Mouse (Mus musculus) ES-Bruce4 (cell line): Measurements from ENCODE around the gene Ahdc1. TPM values are rescaled to one million over a fixed set of nuclear protein-coding genes. Genes with fewer than 3 reads are reported as not detected.

Source experiments
- H3K27ac ChIP-seq: 2 replicates; pipeline ENCODE4 v1.5.1; 2012; ENCODE audit warnings: low read length, inconsistent platforms; ENCODE audit not compliant: insufficient read depth
- H3K27me3 ChIP-seq: 2 replicates; pipeline ENCODE4 v1.6.1; 2012; ENCODE audit warnings: mild to moderate bottlenecking, low read length, inconsistent platforms; ENCODE audit not compliant: control insufficient read depth, poor library complexity, insufficient read depth, severe bottlenecking
- H3K36me3 ChIP-seq: 2 replicates; pipeline ENCODE4 v1.6.1; 2012; ENCODE audit warnings: inconsistent platforms, mild to moderate bottlenecking, low read length, moderate library complexity; ENCODE audit not compliant: control insufficient read depth, poor library complexity, insufficient read depth, severe bottlenecking
- H3K4me1 ChIP-seq: one replicate; pipeline ENCODE4 v1.8.1; 2011; ENCODE audit warnings: low read length; ENCODE audit not compliant: control insufficient read depth, insufficient read depth
- H3K4me3 ChIP-seq: 2 replicates; pipeline ENCODE4 v1.5.1; 2011; ENCODE audit warnings: low read depth, mild to moderate bottlenecking, low read length
- H3K9ac ChIP-seq: 2 replicates; pipeline ENCODE4 v1.6.1; 2012; ENCODE audit warnings: low read depth, mild to moderate bottlenecking, inconsistent platforms; ENCODE audit not compliant: poor library complexity, severe bottlenecking
- H3K9me3 ChIP-seq: replicated peaks from 2 replicates; pipeline ENCODE4 v1.6.1; 2012; ENCODE audit warnings: mild to moderate bottlenecking, low read length, inconsistent platforms; ENCODE audit not compliant: control insufficient read depth, poor library complexity, insufficient read depth, severe bottlenecking
- CTCF ChIP-seq: IDR thresholded peaks from one replicate; pipeline ENCODE4 v1.8.1; 2011; ENCODE audit warnings: low read depth, low read length
- EP300 ChIP-seq: IDR thresholded peaks from 2 replicates; pipeline ENCODE4 v1.6.1; 2011; ENCODE audit warnings: low read depth, low read length; ENCODE audit not compliant: insufficient read depth
- POLR2A ChIP-seq: IDR thresholded peaks from one replicate; pipeline ENCODE4 v1.8.1; 2011; ENCODE audit warnings: low read length; ENCODE audit not compliant: insufficient read depth
- polyA plus RNA-seq: library from polyadenylated mRNA; stranded (reverse); fragments of >200 nt; gene quantifications from 2 replicates; pipeline ENCODE4 v1.2.4, GENCODE M21; 2011; ENCODE audit warnings: low read depth; ENCODE audit not compliant: missing spikeins, insufficient read depth, insufficient read length

Gene Ahdc1
- polyA plus RNA-seq, 1 experiment = 88.2 TPM

DNA sequence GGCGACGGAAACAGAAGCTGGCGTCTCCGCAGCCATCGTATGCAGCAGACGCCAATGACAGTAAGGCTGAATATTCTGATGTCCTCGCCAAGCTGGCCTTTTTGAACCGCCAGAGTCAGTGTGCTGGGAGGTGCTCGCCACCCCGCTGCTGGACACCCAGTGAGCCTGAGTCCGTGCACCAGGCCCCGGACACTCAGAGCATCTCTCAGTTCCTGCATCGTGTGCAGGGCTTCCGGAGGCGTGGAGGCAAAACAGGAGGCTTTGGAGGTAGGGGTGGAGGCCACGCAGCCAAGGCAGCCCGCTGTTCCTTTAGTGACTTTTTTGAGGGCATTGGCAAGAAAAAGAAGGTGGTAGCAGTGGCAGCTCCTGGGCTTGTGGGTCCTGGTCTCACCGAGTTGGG, 52.1 kb downstream of the Ahdc1 start:
- Histone ChIP-seq H3K4me3 (peak overlapping the region; percentile 13; the same call in 1 of the 2 replicates), H3K36me3 (peaks cover 66% of the 10 kb centered on the region), H3K9me3 (no peaks in the 10 kb centered on the region), H3K4me1 (peaks cover 6% of the 10 kb centered on the region), H3K27ac (no peak overlapping the region), H3K9ac (0 out of 2 replicates have a peak overlapping the region, but pooled peaks have one; percentile 8), H3K27me3 (no peaks in the 10 kb centered on the region)
- TF ChIP-seq CTCF = no peak
- TF ChIP-seq EP300 = no peak

DNA sequence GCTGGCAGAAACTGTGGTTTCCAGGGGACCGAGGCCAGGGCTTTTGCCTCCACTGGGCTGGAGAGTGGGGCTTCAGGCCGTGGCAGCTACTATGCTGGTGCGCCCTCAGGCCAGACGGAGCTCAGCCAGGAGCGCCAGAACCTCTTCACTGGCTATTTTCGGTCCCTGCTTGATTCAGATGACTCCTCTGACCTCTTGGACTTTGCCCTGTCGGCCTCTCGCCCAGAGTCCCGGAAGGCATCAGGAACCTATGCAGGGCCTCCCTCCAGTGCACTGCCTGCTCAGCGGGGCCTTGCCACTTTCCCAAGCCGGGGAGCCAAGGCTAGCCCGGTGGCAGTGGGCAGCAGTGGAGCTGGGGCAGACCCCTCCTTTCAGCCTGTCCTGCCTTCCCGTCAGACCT, 52.7 kb downstream of the Ahdc1 start:
- Histone ChIP-seq H3K4me1 (peaks cover 6% of the 10 kb centered on the region), H3K36me3 (peaks cover 65% of the 10 kb centered on the region), H3K9me3 (no peaks in the 10 kb centered on the region), H3K27me3 (no peaks in the 10 kb centered on the region), H3K9ac (0 out of 2 replicates have a peak overlapping the region, but pooled peaks have one; percentile 8), H3K27ac (no peak overlapping the region), H3K4me3 (no peak overlapping the region)
- TF ChIP-seq POLR2A (no peak), EP300 (no peak), CTCF (no peak)

DNA sequence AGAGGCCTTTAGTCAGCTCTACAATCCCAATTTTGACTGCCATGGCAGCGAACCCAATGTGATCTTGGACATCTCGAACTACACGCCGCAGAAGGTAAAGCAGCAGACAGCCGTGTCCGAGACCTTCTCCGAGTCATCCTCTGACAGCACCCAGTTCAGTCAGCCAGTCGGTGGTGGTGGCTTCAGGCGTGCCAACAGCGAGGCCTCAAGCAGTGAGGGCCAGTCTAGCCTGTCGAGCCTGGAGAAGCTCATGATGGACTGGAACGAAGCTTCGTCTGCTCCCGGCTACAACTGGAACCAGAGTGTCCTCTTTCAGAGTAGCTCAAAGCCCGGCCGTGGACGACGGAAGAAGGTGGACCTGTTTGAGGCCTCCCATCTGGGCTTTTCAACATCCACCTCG, 53.7 kb downstream of the Ahdc1 start:
- H3K9me3 ChIP-seq = no peaks in the 10 kb centered on the region
- no peak overlapping the region for H3K27ac ChIP-seq
- peaks cover 58% of the 10 kb centered on the region for H3K36me3 ChIP-seq
- H3K27me3 ChIP-seq = no peaks in the 10 kb centered on the region
- peaks cover 10% of the 10 kb centered on the region for H3K4me1 ChIP-seq
- TF ChIP-seq POLR2A (no peak), CTCF (no peak), EP300 (no peak)
- H3K4me3 ChIP-seq = no peak overlapping the region
- H3K9ac ChIP-seq = no peak overlapping the region

DNA sequence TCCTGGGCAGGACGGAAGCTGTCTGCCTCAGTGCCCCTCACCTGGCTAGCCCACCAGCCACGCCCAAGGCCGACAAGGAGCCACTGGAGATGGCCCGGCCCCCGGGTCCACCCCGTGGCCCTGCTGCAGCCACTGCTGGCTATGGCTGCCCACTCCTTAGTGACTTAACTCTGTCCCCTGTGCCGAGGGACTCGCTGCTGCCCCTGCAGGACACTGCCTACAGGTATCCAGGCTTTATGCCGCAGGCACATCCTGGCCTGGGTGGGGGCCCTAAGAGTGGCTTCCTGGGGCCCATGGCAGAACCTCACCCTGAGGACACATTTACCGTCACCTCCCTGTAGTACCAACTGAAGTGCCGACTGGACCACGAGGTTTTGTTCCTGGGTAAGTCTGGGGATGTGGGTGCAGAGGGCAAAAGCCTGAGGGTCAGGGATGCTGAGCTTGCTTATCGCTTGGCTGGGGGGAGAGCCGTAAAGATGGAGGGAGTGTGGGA, 54.9 kb downstream of the Ahdc1 start:
- Histone ChIP-seq H3K4me1 (peaks cover 16% of the 10 kb centered on the region), H3K9ac (no peak overlapping the region), H3K36me3 (peaks cover 53% of the 10 kb centered on the region), H3K27ac (no peak overlapping the region; the same call in 1 of the 2 replicates), H3K27me3 (no peaks in the 10 kb centered on the region), H3K4me3 (no peak overlapping the region), H3K9me3 (no peaks in the 10 kb centered on the region)
- TF ChIP-seq CTCF (peak; percentile 37), POLR2A (no peak)

DNA sequence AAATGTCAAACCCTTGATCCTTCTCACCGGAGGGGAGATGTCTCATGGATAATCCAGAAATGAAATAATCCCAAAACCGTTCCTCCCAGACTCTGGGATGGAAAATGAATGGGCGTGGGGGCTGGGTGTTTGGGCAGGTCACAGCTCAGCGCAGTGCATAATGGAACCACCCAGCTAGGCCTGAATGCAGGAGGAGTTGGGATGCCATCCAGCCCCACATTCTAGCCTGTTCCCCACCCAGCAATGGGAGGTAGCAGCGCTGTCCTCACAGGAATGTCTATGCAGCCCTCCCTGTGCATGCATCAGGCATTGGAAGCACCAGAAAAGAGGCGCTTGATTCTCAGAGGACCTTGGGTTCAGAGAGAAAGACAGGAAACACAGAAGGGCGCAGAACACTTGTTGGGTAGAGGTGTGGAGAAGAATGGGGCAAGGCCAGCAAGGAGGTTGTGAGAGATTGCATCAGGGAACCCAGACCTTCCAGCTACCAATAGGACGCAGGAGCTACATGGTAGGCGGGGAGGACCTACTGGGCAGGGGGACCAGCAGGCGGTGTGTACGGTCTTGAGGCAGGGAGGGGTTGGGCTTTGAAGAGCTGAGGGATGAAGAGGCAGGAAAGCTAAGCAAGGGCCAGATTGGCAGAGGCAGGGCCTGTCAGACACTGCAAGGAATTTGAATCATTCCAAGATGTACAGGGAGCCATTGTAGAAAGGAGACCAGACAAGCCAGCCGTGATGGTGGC, 57.5 kb downstream of the Ahdc1 start:
- Histone ChIP-seq H3K27ac (peak overlapping the region; percentile 83), H3K4me1 (peaks cover 22% of the 10 kb centered on the region), H3K27me3 (no peaks in the 10 kb centered on the region), H3K4me3 (no peak overlapping the region), H3K36me3 (peaks cover 50% of the 10 kb centered on the region), H3K9ac (no peak overlapping the region), H3K9me3 (no peaks in the 10 kb centered on the region)
- no peak for TF ChIP-seq CTCF
- TF ChIP-seq EP300 = no peak
- TF ChIP-seq POLR2A = no peak

DNA sequence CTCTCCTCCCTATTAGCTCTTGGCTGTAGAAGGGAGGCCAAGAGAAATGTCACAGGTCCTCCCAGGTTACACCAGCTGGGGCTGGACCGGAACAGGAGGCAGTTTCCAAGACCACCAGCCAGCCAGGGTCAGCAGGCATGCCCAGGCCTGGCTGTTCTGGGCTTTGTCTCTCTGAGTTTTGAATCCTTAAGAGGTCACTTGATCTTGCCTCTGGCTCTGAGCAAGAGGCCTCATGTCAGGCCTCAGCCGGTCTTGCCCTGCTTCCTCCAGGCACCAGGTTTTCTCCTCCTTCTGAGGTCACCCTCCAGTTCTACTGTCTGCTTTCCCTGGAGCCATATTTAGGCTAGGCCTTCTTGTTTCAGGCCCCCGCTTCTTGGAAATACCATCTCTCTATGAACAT, 59.3 kb downstream of the Ahdc1 start:
- H3K4me3 ChIP-seq = no peak overlapping the region
- H3K4me1 ChIP-seq = peaks cover 26% of the 10 kb centered on the region
- H3K27me3 ChIP-seq = no peaks in the 10 kb centered on the region
- peak; percentile 97 for TF ChIP-seq EP300
- TF ChIP-seq CTCF = no peak
- no peaks in the 10 kb centered on the region for H3K9me3 ChIP-seq
- peaks cover 48% of the 10 kb centered on the region for H3K36me3 ChIP-seq
- H3K27ac ChIP-seq = peak overlapping the region; percentile 83
- H3K9ac ChIP-seq = 0 out of 2 replicates have a peak overlapping the region, but pooled peaks have one; percentile 26
